Mouse (Mus musculus) E14TG2a.4 (cell line): ENCODE measurements at regions not wholly inside any gene's neighbourhood (a gene's known extent, or its start where the extent isn't known, plus 50 kb on each side); places are given as distances from the start of the nearest gene placed in this dataset.
A peak's percentile ranks its signal among the peaks of the same experiment; 100 is the strongest.

ENCODE experiments used
- CTCF ChIP-seq: conservative IDR thresholded peaks from 2 replicates; pipeline ENCODE4 v1.5.1; 2014; ENCODE audit warnings: low read length
- NANOG ChIP-seq: IDR thresholded peaks from 2 replicates; pipeline ENCODE4 v1.6.1; 2014; ENCODE audit warnings: borderline replicate concordance, low read length, mixed read lengths

GRCm38 (mm10) chr3:20590143-20590542 lies 223.2 kb upstream of the Agtr1b start:
- TF ChIP-seq CTCF, result peak; percentile 81
- no peak for TF ChIP-seq NANOG
